Comparison of ENCODE assay signal across 24 mouse cellular contexts in the genomic region with DNA sequence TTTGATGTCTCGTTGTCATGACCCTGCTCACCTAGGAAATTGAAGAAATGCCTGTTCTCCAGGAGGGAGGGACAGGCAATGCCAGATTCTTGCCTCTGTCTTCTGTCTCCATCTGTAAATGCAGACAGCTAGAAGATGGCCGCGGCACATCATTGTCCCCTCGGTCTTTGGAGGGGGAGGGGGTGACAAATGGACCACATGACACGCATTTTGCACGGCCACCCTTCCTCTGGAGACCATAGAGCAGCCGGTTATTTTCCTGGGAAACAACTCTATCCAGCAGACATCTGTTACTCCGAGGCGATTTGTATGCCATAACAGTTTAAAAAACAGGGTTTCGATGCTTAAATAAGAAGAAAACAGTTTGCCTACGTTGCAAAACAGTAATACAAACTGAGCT. TPM values are rescaled to one million over a fixed set of nuclear protein-coding genes. Genes with fewer than 3 reads are reported as not detected.
DNase-seq lines count a peak whose midpoint lies in the region; ATAC-seq and TF ChIP-seq lines count a peak whose summit lies in the region.
"Had no signal": no experiment of that assay in that cellular context is flagged by ENCODE, and none has a peak within 500 bp of the region (broad histone marks: within the 10 kb centered on the region; RNA-seq: fewer than 3 reads in every experiment).

No protein-coding gene starts in this region.

- H3K4me3 ChIP-seq in left cerebral cortex, adult 2 months = no peak overlapping the region
- H3K4me3 ChIP-seq in midbrain, embryonic 11.5 days (ENCODE audit: low read depth, low read length) = no peak overlapping the region
- no peak overlapping the region for H3K4me3 ChIP-seq in midbrain, embryonic 16.5 days (ENCODE audit: low read depth, low read length)
- H3K4me3 ChIP-seq in neural tube, embryonic 13.5 days = no peak overlapping the region
- H3K4me3 ChIP-seq: embryonic facial prominence, embryonic 10.5 days; forebrain, embryonic 15.5 days; heart, embryonic 10.5 days; kidney, embryonic 15.5 days; limb, embryonic 13.5 days; liver, embryonic 12.5 days; neural tube, embryonic 12.5 days had no signal

- no peak overlapping the region for H3K9ac ChIP-seq in midbrain, embryonic 11.5 days (ENCODE audit: low read length)
- H3K9ac ChIP-seq in midbrain, embryonic 16.5 days (ENCODE audit: low read depth, low read length) = no peak overlapping the region
- H3K9ac ChIP-seq in neural tube, embryonic 13.5 days = no peak overlapping the region
- H3K9ac ChIP-seq: forebrain, embryonic 15.5 days; kidney, embryonic 15.5 days; limb, embryonic 13.5 days; liver, embryonic 12.5 days; neural tube, embryonic 12.5 days had no signal

- TF ChIP-seq CTCF in left cerebral cortex, adult 2 months (IDR thresholded peaks at IDR 0.05) = no peak

- H3K36me3 ChIP-seq in midbrain, embryonic 11.5 days (ENCODE audit: control insufficient read depth, insufficient read depth, low read length) = no peaks in the 10 kb centered on the region
- no peaks in the 10 kb centered on the region for H3K36me3 ChIP-seq in midbrain, embryonic 16.5 days (ENCODE audit: control insufficient read depth, insufficient read depth, low read length)
- no peaks in the 10 kb centered on the region for H3K36me3 ChIP-seq in neural tube, embryonic 13.5 days
- H3K36me3 ChIP-seq: embryonic facial prominence, embryonic 10.5 days; forebrain, embryonic 15.5 days; heart, embryonic 10.5 days; kidney, embryonic 15.5 days; limb, embryonic 13.5 days; liver, embryonic 12.5 days; neural tube, embryonic 12.5 days had no signal

- H3K27me3 ChIP-seq in midbrain, embryonic 11.5 days (ENCODE audit: control insufficient read depth, insufficient read depth, low read length) = no peaks in the 10 kb centered on the region
- H3K27me3 ChIP-seq in midbrain, embryonic 16.5 days (ENCODE audit: control insufficient read depth, insufficient read depth, low read depth, low read length) = no peaks in the 10 kb centered on the region
- H3K27me3 ChIP-seq in neural tube, embryonic 13.5 days = no peaks in the 10 kb centered on the region
- H3K27me3 ChIP-seq: forebrain, embryonic 15.5 days; kidney, embryonic 15.5 days; limb, embryonic 13.5 days; liver, embryonic 12.5 days; neural tube, embryonic 12.5 days had no signal

- H3K27ac ChIP-seq in left cerebral cortex, adult 2 months = no peak overlapping the region
- H3K27ac ChIP-seq in midbrain, embryonic 11.5 days (ENCODE audit: low read depth, low read length) = no peak overlapping the region
- no peak overlapping the region for H3K27ac ChIP-seq in midbrain, embryonic 16.5 days (ENCODE audit: low read length)
- no peak overlapping the region for H3K27ac ChIP-seq in neural tube, embryonic 13.5 days (replicated peaks)
- H3K27ac ChIP-seq: embryonic facial prominence, embryonic 10.5 days; forebrain, embryonic 15.5 days; heart, embryonic 10.5 days; kidney, embryonic 15.5 days; limb, embryonic 13.5 days; liver, embryonic 12.5 days; macrophage; neural tube, embryonic 12.5 days had no signal

- no peaks in the 10 kb centered on the region for H3K4me1 ChIP-seq in midbrain, embryonic 11.5 days (ENCODE audit: control insufficient read depth, insufficient read depth, low read length)
- H3K4me1 ChIP-seq in midbrain, embryonic 16.5 days (ENCODE audit: control insufficient read depth, insufficient read depth, low read length) = no peaks in the 10 kb centered on the region
- H3K4me1 ChIP-seq in neural tube, embryonic 13.5 days (replicated peaks) = peaks cover 13% of the 10 kb centered on the region
- H3K4me1 ChIP-seq: forebrain, embryonic 15.5 days; kidney, embryonic 15.5 days; limb, embryonic 13.5 days; neural tube, embryonic 12.5 days had no signal

- intact Hi-C loops in left cerebral cortex, postnatal 4 days (cut with DNase I) = no loop called here
- intact Hi-C loops in left cerebral cortex, adult 2 months (cut with DNase I) = no loop called here

- ATAC-seq in midbrain, embryonic 11.5 days (ENCODE audit: low FRiP score) = no peak
- no peak for ATAC-seq in midbrain, embryonic 16.5 days
- no peak for ATAC-seq in neural tube, embryonic 13.5 days (ENCODE audit: low read depth)
- ATAC-seq: forebrain, embryonic 15.5 days; intestine, postnatal 0 days; liver, embryonic 12.5 days had no signal

- DNase-seq in embryo, embryonic 11 days = peak; percentile 21
- DNase-seq in embryo, embryonic 10 days (ENCODE audit: low spot score) = no peak
- DNase-seq in left cerebral cortex, postnatal 4 days = peak; percentile 37
- no peak for DNase-seq in left cerebral cortex, adult 2 months (ENCODE audit: extremely low spot score in 1 of 2, low spot score in 2 of 2)
- DNase-seq in midbrain, embryonic 11.5 days (ENCODE audit: low spot score, missing footprints) = peak; percentile 39
- DNase-seq: adrenal gland, postnatal 10 days; cerebellum, adult 2 months; cerebellum, postnatal 25 days; gastrocnemius, postnatal 10 days; heart, postnatal 4 days; kidney, postnatal 36 days; layer of hippocampus, postnatal 36 days; thymus, postnatal 36 days had no signal

- WGBS in midbrain, embryonic 11.5 days = 85% methylated on average over 11 of the region's 11 CpGs
- 76% methylated on average over 11 of the region's 11 CpGs for WGBS in midbrain, embryonic 16.5 days
- WGBS in neural tube, embryonic 13.5 days = 36% methylated on average over 11 of the region's 11 CpGs

- H3K4me2 ChIP-seq in midbrain, embryonic 11.5 days = no peak overlapping the region
- no peak overlapping the region for H3K4me2 ChIP-seq in midbrain, embryonic 16.5 days (ENCODE audit: low read length)
- 0 out of 2 replicates have a peak overlapping the region, but pooled peaks have one; percentile 11 for H3K4me2 ChIP-seq in neural tube, embryonic 13.5 days
- H3K4me2 ChIP-seq: forebrain, embryonic 15.5 days; kidney, embryonic 15.5 days; limb, embryonic 13.5 days; liver, embryonic 12.5 days; neural tube, embryonic 12.5 days had no signal

- no peaks in the 10 kb centered on the region for H3K9me3 ChIP-seq in midbrain, embryonic 11.5 days (ENCODE audit: control insufficient read depth, low read length)
- H3K9me3 ChIP-seq in midbrain, embryonic 16.5 days (replicated peaks; ENCODE audit: control insufficient read depth, low read length, poor library complexity, severe bottlenecking) = no peaks in the 10 kb centered on the region
- no peaks in the 10 kb centered on the region for H3K9me3 ChIP-seq in neural tube, embryonic 13.5 days
- H3K9me3 ChIP-seq: embryonic facial prominence, embryonic 10.5 days; forebrain, embryonic 15.5 days; heart, embryonic 10.5 days; kidney, embryonic 15.5 days; limb, embryonic 13.5 days; liver, embryonic 12.5 days; neural tube, embryonic 12.5 days had no signal

RNA-seq across cellular contexts. Expression of a gene that starts 51.9 kb away (rescaled TPM):
- 10 to 100 TPM; 34.3 to 41.2 TPM for total RNA-seq in left cerebral cortex, postnatal 4 days (2021)
- total RNA-seq in left cerebral cortex, adult 2 months (2021) = 10 to 100 TPM; 46.0 to 47.0 TPM
- 10.0 and 11.7 TPM in 2 replicates for polyA plus RNA-seq in midbrain, embryonic 11.5 days (2014; fragmentation: Nextera tagmentation; extraction: Ambion mirVana)
- 58.4 and 68.6 TPM in 2 replicates for polyA plus RNA-seq in midbrain, embryonic 16.5 days (2015; fragmentation: Nextera tagmentation; extraction: Ambion mirVana)
- 48.6 and 54.8 TPM in 2 replicates for polyA plus RNA-seq in neural tube, embryonic 13.5 days (2015; fragmentation: Nextera tagmentation; extraction: Ambion mirVana)

Comparison
In these comparisons a context has a peak if more than half of its experiments do, and no peak if none do; other contexts are left out.
1. DNase-seq: peak in embryo, embryonic 11 days (single experiment), left cerebral cortex, postnatal 4 days (single experiment) and midbrain, embryonic 11.5 days (single experiment); none in embryo, embryonic 10 days (single experiment) and left cerebral cortex, adult 2 months (0 of 2).